Mouse (Mus musculus) ES-E14 (cell line): ENCODE measurements around the gene Grm3. TPM values are rescaled to one million over a fixed set of nuclear protein-coding genes. Genes with fewer than 3 reads are reported as not detected.

Source experiments
- DNase-seq: peaks from one replicate; pipeline ENCODE4 v3.0.0-alpha.2; 2013; ENCODE audit warnings: low read depth, low spot score
- H3K27ac ChIP-seq: 2 replicates; pipeline ENCODE4 v1.5.1; 2012; ENCODE audit warnings: low read depth, mild to moderate bottlenecking, low read length, moderate library complexity, mixed read lengths; ENCODE audit not compliant: poor library complexity, insufficient read depth, severe bottlenecking
- H3K36me3 ChIP-seq: 2 replicates; pipeline ENCODE4 v1.6.1; 2012; ENCODE audit warnings: mild to moderate bottlenecking, low read length, moderate library complexity, mixed read lengths; ENCODE audit not compliant: control insufficient read depth, poor library complexity, insufficient read depth, severe bottlenecking
- H3K4me1 ChIP-seq, 2 experiments: fragments of 150-350 bp in 1 of 2; sonication (generic) in 1 of 2; 2 replicates each; pipeline ENCODE4 v1.6.1; 2012; ENCODE audit warnings: low read length in 2 of 2, mild to moderate bottlenecking in 1 of 2, mixed read lengths in 1 of 2; ENCODE audit not compliant: control insufficient read depth in 2 of 2, insufficient read depth in 2 of 2, poor library complexity in 1 of 2
- H3K4me3 ChIP-seq, 2 experiments: fragments of 150-350 bp in 1 of 2; sonication (generic) in 1 of 2; 2 replicates each; pipeline ENCODE4 v1.5.1; 2012; ENCODE audit warnings: low read length in 2 of 2, low read depth in 1 of 2, mild to moderate bottlenecking in 1 of 2, mixed read lengths in 1 of 2; ENCODE audit not compliant: insufficient read depth in 1 of 2, poor library complexity in 1 of 2, severe bottlenecking in 1 of 2
- H3K9ac ChIP-seq: 2 replicates; pipeline ENCODE4 v1.6.1; 2012; ENCODE audit warnings: low read depth, mild to moderate bottlenecking, low read length, mixed read lengths; ENCODE audit not compliant: poor library complexity, insufficient read depth, severe bottlenecking
- H3K9me3 ChIP-seq: fragments of 150-350 bp; sonication (generic); 2 replicates; pipeline ENCODE4 v1.6.1; 2012; ENCODE audit warnings: low read depth, mild to moderate bottlenecking, low read length; ENCODE audit not compliant: control insufficient read depth, insufficient read depth
- CHD2 ChIP-seq: IDR thresholded peaks from 2 replicates; pipeline ENCODE4 v1.6.1; 2014; ENCODE audit warnings: mild to moderate bottlenecking, low read depth, low read length, inconsistent platforms
- HCFC1 ChIP-seq: IDR thresholded peaks from 2 replicates; pipeline ENCODE4 v1.6.1; 2012; ENCODE audit warnings: low read length, inconsistent platforms, borderline replicate concordance; ENCODE audit not compliant: insufficient read depth
- MAFK ChIP-seq: IDR thresholded peaks from 2 replicates; pipeline ENCODE4 v1.6.1; 2014; ENCODE audit warnings: mild to moderate bottlenecking, low read depth, low read length, inconsistent platforms; ENCODE audit not compliant: insufficient read depth
- ZC3H11A ChIP-seq: IDR thresholded peaks from 2 replicates; pipeline ENCODE4 v1.6.1; 2012; ENCODE audit warnings: low read depth, mild to moderate bottlenecking, inconsistent platforms, low read length, borderline replicate concordance
- ZNF384 ChIP-seq: IDR thresholded peaks from 2 replicates; pipeline ENCODE4 v1.6.1; 2012; ENCODE audit warnings: low read depth, low read length, inconsistent platforms
- in situ Hi-C, 2 experiments: fragments of 600-800 bp; cut with MboI; formaldehyde crosslinking; loops; one replicate each; pipeline ENCODE4 v1.15.1; 2025; ENCODE audit warnings: low sequenced_read_pairs in 2 of 2, inconsistent platforms in 1 of 2; ENCODE audit not compliant: unreplicated experiment in 2 of 2
- total RNA-seq: library from RNA; depleted of rRNA; stranded (reverse); fragments of 300-350 nt; gene quantifications from 2 replicates; pipeline ENCODE4 v1.2.3, GENCODE M21; 2012

Grm3 gene
- total RNA-seq, 1 experiment, result not detected

DNA sequence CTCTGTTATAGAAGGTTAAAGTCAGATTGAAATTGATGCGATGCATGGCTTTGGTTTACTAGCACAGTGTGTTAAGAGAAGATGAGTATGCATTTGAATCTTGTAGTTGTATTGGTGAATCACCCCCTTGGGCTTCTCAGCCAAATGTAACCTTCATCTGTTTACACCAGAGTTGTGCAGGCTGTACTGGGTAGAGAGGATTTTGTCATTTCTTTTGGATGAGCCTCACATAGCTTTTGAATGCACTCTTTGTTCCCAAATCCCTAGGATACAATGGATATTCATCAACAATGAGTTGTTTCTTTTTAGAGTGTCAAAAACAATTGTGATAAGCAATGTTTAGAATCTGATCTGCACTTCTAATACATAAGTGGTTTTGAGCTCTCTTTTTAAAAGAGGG is 17.9 kb downstream of the Grm3 start:
- no peaks in the 10 kb centered on the region for H3K36me3 ChIP-seq
- in situ Hi-C loops, result no loop called here

GRCm38 (mm10) chr5:9703385-9704009 is 21.5 kb downstream of the Grm3 start:
- Histone ChIP-seq H3K4me1 (no peaks in the 10 kb centered on the region), H3K9ac (no peak overlapping the region), H3K36me3 (no peaks in the 10 kb centered on the region), H3K9me3 (no peaks in the 10 kb centered on the region), H3K27ac (no peak overlapping the region), H3K4me3 (no peak overlapping the region)
- in situ Hi-C loops, result no loop called here
- TF ChIP-seq CHD2 (no peak), ZC3H11A (peak; percentile 32; the same call in 1 of the 2 replicates)
- DNase-seq, result no peak

More for the DNA sequence above, 17.9 kb downstream of the Grm3 start:
- no peaks in the 10 kb centered on the region for H3K4me1 ChIP-seq
- DNase-seq, result no peak
- H3K9me3 ChIP-seq, result no peaks in the 10 kb centered on the region
- TF ChIP-seq ZNF384, result no peak
- TF ChIP-seq MAFK, result no peak
- no peak for TF ChIP-seq HCFC1
- TF ChIP-seq CHD2, result no peak
- no peak for TF ChIP-seq ZC3H11A
- H3K27ac ChIP-seq, result no peak overlapping the region
- H3K9ac ChIP-seq, result no peak overlapping the region
- no peak overlapping the region for H3K4me3 ChIP-seq

GRCm38 (mm10) chr5:9702656-9703384 is 22.1 kb downstream of the Grm3 start:
- no peaks in the 10 kb centered on the region for H3K9me3 ChIP-seq
- H3K4me3 ChIP-seq, result no peak overlapping the region
- DNase-seq, result no peak
- H3K36me3 ChIP-seq, result no peaks in the 10 kb centered on the region
- TF ChIP-seq HCFC1 (no peak), ZNF384 (no peak), ZC3H11A (no peak), MAFK (no peak), CHD2 (no peak)
- no peak overlapping the region for H3K27ac ChIP-seq
- H3K4me1 ChIP-seq, result no peaks in the 10 kb centered on the region
- H3K9ac ChIP-seq, result no peak overlapping the region
- in situ Hi-C loops, result no loop called here

- no peaks in the 10 kb centered on the region for H3K36me3 ChIP-seq
- H3K27ac ChIP-seq, result no peak overlapping the region
- in situ Hi-C loops, result no loop called here
- no peaks in the 10 kb centered on the region for H3K9me3 ChIP-seq
- H3K9ac ChIP-seq, result no peak overlapping the region
- H3K4me1 ChIP-seq, result peaks cover 0 to 2% of the 10 kb centered on the region in 2 experiments; a peak in 1 of 4 replicates
- DNase-seq, result no peak
- H3K4me3 ChIP-seq, result no peak overlapping the region
- TF ChIP-seq ZNF384 (no peak), HCFC1 (no peak), MAFK (no peak), ZC3H11A (no peak), CHD2 (no peak)
Measured at GRCm38 (mm10) chr5:9692333-9692732, 32.6 kb downstream of the Grm3 start.
